Mouse (Mus musculus) lung, postnatal 0 days (tissue): ENCODE data around the gene Tceal7. TPM values are rescaled to one million over a fixed set of nuclear protein-coding genes. Genes with fewer than 3 reads are reported as not detected.
A peak's percentile ranks its signal among the peaks of the same experiment; 100 is the strongest.
"Not testable (repeated sequence)": the region's sequence is repeated elsewhere in the genome, so short reads cannot be mapped to it uniquely, and the experiment has no call there.

ENCODE experiments used
- ATAC-seq: fragments of 200-750 bp; cut with Nextera tagmentation; 2 replicates; pipeline ENCODE4 v1.8.0; 2017; ENCODE audit warnings: moderate library complexity
- DNase-seq: peaks from one replicate; pipeline ENCODE4 v3.0.0-alpha.2; 2016; ENCODE audit warnings: low spot score
- H3K27ac ChIP-seq: fragments of 300-500 bp; sonication (generic); 2 replicates; pipeline ENCODE4 v1.5.1; 2014; ENCODE audit warnings: antibody characterized with exemption, mild to moderate bottlenecking, low read length, mixed read lengths
- H3K27me3 ChIP-seq: fragments of 300-500 bp; sonication (generic); replicated peaks from 2 replicates; pipeline ENCODE4 v1.6.1; 2014; ENCODE audit warnings: low read length, mixed read lengths; ENCODE audit not compliant: insufficient read depth
- H3K36me3 ChIP-seq: fragments of 300-500 bp; sonication (generic); 2 replicates; pipeline ENCODE4 v1.6.1; 2014; ENCODE audit warnings: low read length, mixed read lengths; ENCODE audit not compliant: insufficient read depth
- H3K4me1 ChIP-seq: fragments of 300-500 bp; sonication (generic); 2 replicates; pipeline ENCODE4 v1.6.1; 2014; ENCODE audit warnings: antibody characterized with exemption, low read depth, low read length, mixed read lengths; ENCODE audit not compliant: insufficient read depth
- H3K4me2 ChIP-seq: fragments of 300-500 bp; sonication (generic); replicated peaks from 2 replicates; pipeline ENCODE4 v1.6.1; 2014; ENCODE audit warnings: low read depth, mild to moderate bottlenecking, low read length, moderate library complexity, mixed read lengths
- H3K4me3 ChIP-seq: fragments of 300-500 bp; sonication (generic); 2 replicates; pipeline ENCODE4 v1.5.1; 2014; ENCODE audit warnings: low read depth, low read length
- H3K9ac ChIP-seq: fragments of 300-500 bp; sonication (generic); replicated peaks from 2 replicates; pipeline ENCODE4 v1.6.1; 2014; ENCODE audit warnings: low read depth, mild to moderate bottlenecking
- H3K9me3 ChIP-seq: fragments of 300-500 bp; sonication (generic); 2 replicates; pipeline ENCODE4 v1.6.1; 2016; ENCODE audit warnings: low read length, mixed read lengths
- CTCF ChIP-seq: IDR thresholded peaks from 2 replicates; pipeline ENCODE4 v1.5.1; 2016; ENCODE audit warnings: antibody characterized with exemption, mild to moderate bottlenecking
- EP300 ChIP-seq: IDR thresholded peaks from 2 replicates; pipeline ENCODE4 v1.6.1; 2016; ENCODE audit warnings: antibody characterized with exemption, mild to moderate bottlenecking, control low read depth
- WGBS: fragments of 180-500 bp; shearing (Covaris S2); extraction: QIAGEN DNeasy Blood & Tissue Kit; methylation state at CpG from one replicate; pipeline ENCODE4 v1.1.7; 2014; 5-methylcytosine and 5-hydroxymethylcytosine counted together
- microRNA-seq: library from miRNA; unstranded; fragments of <30 nt; microRNA quantifications from one replicate; pipeline ENCODE4, GENCODE M21; 2016
- polyA plus RNA-seq: library from polyadenylated mRNA; unstranded; fragments of >200 nt; fragmentation: Nextera tagmentation; extraction: Ambion mirVana; gene quantifications from 2 replicates; pipeline ENCODE4 v1.2.1, GENCODE M21; 2015

The Tceal7 gene
- polyA plus RNA-seq, 1 experiment from 2014 or later, result 0.17 TPM

GRCm38 (mm10) chrX:136268173-136268572 lies 53.6 kb downstream of the Tceal7 start:
- no peak overlapping the region for H3K9ac ChIP-seq
- no peak for ATAC-seq

DNA sequence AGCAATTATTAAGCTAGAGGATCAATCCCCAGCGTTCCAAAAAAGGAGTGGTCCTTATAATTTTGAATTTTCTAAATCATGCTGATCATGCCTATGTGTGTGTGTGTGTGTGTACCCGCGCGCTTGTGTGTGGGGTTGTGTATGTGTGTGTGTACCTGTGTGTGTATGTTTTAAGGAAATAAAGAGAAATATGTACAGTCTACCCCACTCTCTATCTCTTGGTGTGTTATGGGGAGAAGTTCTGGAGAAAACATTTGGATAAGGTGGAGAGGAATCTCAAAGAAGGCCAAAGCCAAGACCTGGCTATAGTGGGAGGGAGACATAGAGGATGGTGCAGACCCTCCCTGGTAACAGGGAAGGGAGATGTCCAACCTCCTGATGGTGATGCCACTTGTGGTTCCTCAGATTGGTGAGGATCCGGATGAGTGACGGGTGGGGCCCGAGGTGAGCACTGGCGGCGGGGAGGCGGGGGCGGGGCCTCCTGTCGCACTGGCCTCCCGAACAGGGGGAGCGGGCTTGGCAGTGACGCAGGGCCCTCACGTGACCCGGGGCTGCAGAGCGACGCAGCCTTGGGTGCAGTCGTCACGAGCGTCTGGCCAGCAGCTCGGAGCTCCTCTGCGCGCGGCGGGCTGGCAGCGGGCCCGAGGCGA lies 55.3 kb downstream of the Tceal7 start, which contains the start of gene Bex3:
Gene Bex3, plus strand, starts transcription at position 511 of the 650 bp plus-strand sequence.
- not testable (repeated sequence) for H3K4me1 ChIP-seq, DNase-seq, H3K27ac ChIP-seq, H3K36me3 ChIP-seq, H3K9me3 ChIP-seq, H3K9ac ChIP-seq, H3K27me3 ChIP-seq
- peak; percentile 99 for ATAC-seq
- 72% methylated on average over 4 of the region's 30 CpGs for whole genome bisulfite sequencing
- Histone ChIP-seq H3K4me2 (peak within 1 kb of the TSS; percentile 43), H3K4me3 (peak within 1 kb of the TSS; percentile 35)

More at GRCm38 (mm10) chrX:136268173-136268572, 53.6 kb downstream of the Tceal7 start:
- no peak for DNase-seq
- Histone ChIP-seq H3K4me1 (no peaks in the 10 kb centered on the region), H3K4me3 (no peak overlapping the region), H3K9me3 (no peaks in the 10 kb centered on the region), H3K36me3 (no peaks in the 10 kb centered on the region), H3K27me3 (no peaks in the 10 kb centered on the region), H3K27ac (no peak overlapping the region), H3K4me2 (no peak overlapping the region)
- WGBS, result 61% methylated on average over 4 of the region's 4 CpGs
- TF ChIP-seq CTCF, result no peak
- no peak for TF ChIP-seq EP300

- 9% methylated on average over 8 of the region's 60 CpGs for WGBS
Measured at GRCm38 (mm10) chrX:136270393-136271111, 56.0 kb downstream of the Tceal7 start.

GRCm38 (mm10) chrX:136274542-136274941 lies 60.0 kb downstream of the Tceal7 start:
- DNase-seq, result peak; percentile 17
- WGBS, result 12% methylated on average over 3 of the region's 3 CpGs

More at GRCm38 (mm10) chrX:136270393-136271111, 56.0 kb downstream of the Tceal7 start:
- not testable (repeated sequence) for H3K27ac ChIP-seq, H3K9me3 ChIP-seq, H3K27me3 ChIP-seq, H3K4me1 ChIP-seq, H3K9ac ChIP-seq, H3K36me3 ChIP-seq
- H3K4me2 ChIP-seq, result peak overlapping the region; percentile 43
- ATAC-seq (peak; percentile 35), DNase-seq (peak; percentile 36)
- H3K4me3 ChIP-seq, result peak overlapping the region; percentile 35

DNA sequence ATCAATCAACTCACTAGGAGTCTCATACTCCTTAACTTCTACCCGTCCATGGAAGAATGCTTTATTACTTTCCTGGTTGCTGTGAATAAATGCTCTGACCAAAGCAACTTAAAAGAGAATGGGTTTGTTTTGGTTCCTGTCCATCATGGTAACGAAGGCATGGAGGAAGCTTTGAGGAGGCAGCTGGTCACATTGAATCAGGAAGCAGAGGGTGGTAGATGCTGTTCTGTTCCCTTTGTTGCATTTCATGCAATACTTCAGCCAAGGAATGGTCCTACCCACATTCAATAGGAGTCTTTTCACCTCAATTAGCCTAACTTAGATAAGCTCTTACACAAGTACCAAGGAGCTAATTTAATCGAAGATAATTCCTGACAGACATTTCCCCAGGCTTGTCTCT lies 60.8 kb downstream of the Tceal7 start:
- TF ChIP-seq EP300 (no peak), CTCF (no peak)
- Histone ChIP-seq H3K36me3 (no peaks in the 10 kb centered on the region), H3K9ac (no peak overlapping the region), H3K4me1 (no peaks in the 10 kb centered on the region), H3K9me3 (no peaks in the 10 kb centered on the region), H3K4me3 (no peak overlapping the region), H3K27me3 (no peaks in the 10 kb centered on the region), H3K27ac (no peak overlapping the region), H3K4me2 (no peak overlapping the region)
- WGBS, result 44% methylated on average over 3 of the region's 3 CpGs
- no peak for DNase-seq
- ATAC-seq, result no peak

More at GRCm38 (mm10) chrX:136274542-136274941, 60.0 kb downstream of the Tceal7 start:
- TF ChIP-seq EP300 (no peak), CTCF (no peak)
- Histone ChIP-seq H3K36me3 (no peaks in the 10 kb centered on the region), H3K9ac (no peak overlapping the region), H3K4me2 (no peak overlapping the region), H3K27me3 (no peaks in the 10 kb centered on the region), H3K4me1 (no peaks in the 10 kb centered on the region), H3K27ac (no peak overlapping the region), H3K4me3 (no peak overlapping the region), H3K9me3 (no peaks in the 10 kb centered on the region)
- no peak for ATAC-seq

Small RNA genes lying within 50 kb of the gene (microRNA-seq; reads per million reads assigned to microRNA genes)
- gene Mir6383, result not detected

Other genes with a start within 250 kb of the Tceal7 start
- 79.0 and 99.6 TPM in 2 replicates for gene Arxes2, start 221.0 kb upstream of the Tceal7 start, polyA plus RNA-seq
- 5.6 and 6.8 TPM in 2 replicates for gene Arxes1, start 181.4 kb upstream of the Tceal7 start, polyA plus RNA-seq
- 250 and 327 TPM in 2 replicates for gene Bex2, start 146.5 kb upstream of the Tceal7 start, polyA plus RNA-seq
- 0.07 and 0.08 TPM in 2 replicates for gene Nxf3, start 129.5 kb upstream of the Tceal7 start, polyA plus RNA-seq
- gene Bex4, start 75.8 kb upstream of the Tceal7 start, polyA plus RNA-seq, result 223 and 297 TPM in 2 replicates
- gene Tceal8, start 42.4 kb upstream of the Tceal7 start, polyA plus RNA-seq, result 134 and 185 TPM in 2 replicates
- 0.97 and 1.1 TPM in 2 replicates for gene Tceal5, start 10.9 kb upstream of the Tceal7 start, polyA plus RNA-seq
- 16.7 and 17.1 TPM in 2 replicates for gene Bex1, start 734 bp downstream of the Tceal7 start, polyA plus RNA-seq
- 721 and 732 TPM in 2 replicates for gene Tceal9, start 30.3 kb downstream of the Tceal7 start, polyA plus RNA-seq
- gene Bex3, start 55.5 kb downstream of the Tceal7 start, polyA plus RNA-seq, result 275 and 314 TPM in 2 replicates